In genomic region chr11:112067176-112067575, GRCm38 (mm10) we compare ENCODE assay signal across 14 mouse cellular contexts.
A peak's percentile ranks its signal among the peaks of the same experiment; 100 is the strongest.
DNase-seq lines count a peak whose midpoint lies in the region; ATAC-seq and TF ChIP-seq lines count a peak whose summit lies in the region.
"Had no signal": no experiment of that assay in that cellular context is flagged by ENCODE, and none has a peak within 500 bp of the region (broad histone marks: within the 10 kb centered on the region; RNA-seq: fewer than 3 reads in every experiment).

No protein-coding gene starts in this region.

- no peak for DNase-seq in kidney, postnatal 0 days (ENCODE audit: low spot score)
- peak; percentile 2 for DNase-seq in A20 (ENCODE audit: low read depth, low spot score)
- DNase-seq in ES-E14 (ENCODE audit: low read depth, low spot score), result peak; percentile 26
- DNase-seq in induced T-regulatory cell, adult 2 months (ENCODE audit: low read depth), result peak; percentile 5
- DNase-seq in adrenal gland, adult (ENCODE audit: inconsistent age in 2 of 2, low spot score in 1 of 2), result no peak
- no peak for DNase-seq in frontal cortex, postnatal 14 days (ENCODE audit: low spot score in 2 of 2)
- DNase-seq in cerebellum, adult 9-11 months, result no peak
- DNase-seq: kidney, postnatal 25 days; right cerebral cortex, adult 18-20 months had no signal

- 73% methylated on average over 3 of the region's 3 CpGs for WGBS in kidney, postnatal 0 days
- WGBS in kidney, embryonic 15.5 days, result 81% methylated on average over 3 of the region's 3 CpGs

- no peaks in the 10 kb centered on the region for H3K36me3 ChIP-seq in kidney, postnatal 0 days (ENCODE audit: insufficient read depth, low read length)
- no peaks in the 10 kb centered on the region for H3K36me3 ChIP-seq in kidney, embryonic 15.5 days
- no peaks in the 10 kb centered on the region for H3K36me3 ChIP-seq in ES-E14 (ENCODE audit: control insufficient read depth, insufficient read depth, low read length, poor library complexity, severe bottlenecking)
- H3K36me3 ChIP-seq: hindbrain, embryonic 10.5 days; stomach, embryonic 15.5 days had no signal

- in situ Hi-C loops in ES-E14 (cut with MboI; ENCODE audit: low sequenced_read_pairs in 2 of 2, unreplicated experiment in 2 of 2), result no loop called here

- H3K9ac ChIP-seq in kidney, postnatal 0 days (ENCODE audit: low read depth, low read length), result no peak overlapping the region
- H3K9ac ChIP-seq in kidney, embryonic 15.5 days, result no peak overlapping the region
- no peak overlapping the region for H3K9ac ChIP-seq in ES-E14 (ENCODE audit: insufficient read depth, low read depth, low read length, poor library complexity, severe bottlenecking)
- H3K9ac ChIP-seq: forebrain, embryonic 13.5 days; stomach, embryonic 15.5 days had no signal

- H3K4me1 ChIP-seq in kidney, postnatal 0 days (replicated peaks; ENCODE audit: insufficient read depth, low read length), result no peaks in the 10 kb centered on the region
- no peaks in the 10 kb centered on the region for H3K4me1 ChIP-seq in kidney, embryonic 15.5 days
- no peaks in the 10 kb centered on the region for H3K4me1 ChIP-seq in ES-E14 (ENCODE audit: control insufficient read depth in 2 of 2, insufficient read depth in 2 of 2, low read length in 2 of 2, poor library complexity in 1 of 2)
- H3K4me1 ChIP-seq: forebrain, embryonic 13.5 days; hindbrain, embryonic 10.5 days; stomach, embryonic 15.5 days had no signal

- H3K27ac ChIP-seq in kidney, postnatal 0 days, result no peak overlapping the region
- H3K27ac ChIP-seq in kidney, embryonic 15.5 days, result no peak overlapping the region
- H3K27ac ChIP-seq in ES-E14 (ENCODE audit: insufficient read depth, low read depth, low read length, poor library complexity, severe bottlenecking), result no peak overlapping the region
- H3K27ac ChIP-seq: forebrain, embryonic 13.5 days; hindbrain, embryonic 10.5 days; macrophage; stomach, embryonic 15.5 days had no signal

- no peak overlapping the region for H3K4me2 ChIP-seq in kidney, postnatal 0 days (ENCODE audit: low read length)
- no peak overlapping the region for H3K4me2 ChIP-seq in kidney, embryonic 15.5 days
- H3K4me2 ChIP-seq: forebrain, embryonic 13.5 days; stomach, embryonic 15.5 days had no signal

- no peaks in the 10 kb centered on the region for H3K27me3 ChIP-seq in kidney, postnatal 0 days (ENCODE audit: insufficient read depth, low read length)
- no peaks in the 10 kb centered on the region for H3K27me3 ChIP-seq in kidney, embryonic 15.5 days
- H3K27me3 ChIP-seq: forebrain, embryonic 13.5 days; stomach, embryonic 15.5 days had no signal

- H3K4me3 ChIP-seq in kidney, postnatal 0 days (replicated peaks; ENCODE audit: low read depth, low read length), result no peak overlapping the region
- no peak overlapping the region for H3K4me3 ChIP-seq in kidney, embryonic 15.5 days (replicated peaks)
- no peak overlapping the region for H3K4me3 ChIP-seq in ES-E14 (ENCODE audit: insufficient read depth in 1 of 2, low read depth in 1 of 2, low read length in 2 of 2, poor library complexity in 1 of 2, severe bottlenecking in 1 of 2)
- H3K4me3 ChIP-seq: forebrain, embryonic 13.5 days; hindbrain, embryonic 10.5 days; stomach, embryonic 15.5 days had no signal

- H3K9me3 ChIP-seq in kidney, postnatal 0 days (replicated peaks; ENCODE audit: low read length), result no peaks in the 10 kb centered on the region
- no peaks in the 10 kb centered on the region for H3K9me3 ChIP-seq in kidney, embryonic 15.5 days (replicated peaks)
- H3K9me3 ChIP-seq in ES-E14 (ENCODE audit: control insufficient read depth, insufficient read depth, low read depth, low read length), result no peaks in the 10 kb centered on the region
- H3K9me3 ChIP-seq: forebrain, embryonic 13.5 days; hindbrain, embryonic 10.5 days; stomach, embryonic 15.5 days had no signal

- peak; percentile 46; the same call in 1 of the 2 replicates for TF ChIP-seq CTCF in kidney, postnatal 0 days (IDR thresholded peaks at IDR 0.05; ENCODE audit: low read depth)

- no peak for ATAC-seq in kidney, postnatal 0 days (replicated peaks; ENCODE audit: low FRiP score, low read depth)
- ATAC-seq in kidney, embryonic 15.5 days (replicated peaks; ENCODE audit: low FRiP score), result no peak
- ATAC-seq: forebrain, embryonic 13.5 days had no signal

TF ChIP-seq in ES-E14, 5 proteins besides CTCF, POLR2A, EP300 and RAD21:
- TF ChIP-seq HCFC1 (IDR thresholded peaks at IDR 0.05; ENCODE audit: borderline replicate concordance, insufficient read depth, low read length), result no peak
- TF ChIP-seq ZC3H11A (IDR thresholded peaks at IDR 0.05; ENCODE audit: borderline replicate concordance, low read depth, low read length), result peak; percentile 24; the same call in 1 of the 2 replicates

Comparison
In these comparisons a context has a peak if more than half of its experiments do, and no peak if none do; other contexts are left out.
1. DNase-seq: peak in A20 (single experiment), ES-E14 (single experiment) and induced T-regulatory cell, adult 2 months (single experiment); none in kidney, postnatal 0 days (single experiment), adrenal gland, adult (0 of 2), frontal cortex, postnatal 14 days (0 of 2) and cerebellum, adult 9-11 months (single experiment).